Mouse (Mus musculus) brain, adult 10 weeks (tissue): Measurements from ENCODE around the gene Crhr1. TPM values are rescaled to one million over a fixed set of nuclear protein-coding genes. Genes with fewer than 3 reads are reported as not detected.

Experiments
- polyA plus RNA-seq: library from polyadenylated mRNA; stranded (reverse); fragments of 350-450 nt; fragmentation: Illumina TruSeq; extraction: RNeasy Lipid Tissue Mini Kit (QIAGEN cat#74804); gene quantifications from one replicate; pipeline ENCODE4 v1.2.3, GENCODE M21; 2015; ENCODE audit warnings: low read depth, low replicate concordance

The Crhr1 gene
- 20.0 TPM for polyA plus RNA-seq

DNA sequence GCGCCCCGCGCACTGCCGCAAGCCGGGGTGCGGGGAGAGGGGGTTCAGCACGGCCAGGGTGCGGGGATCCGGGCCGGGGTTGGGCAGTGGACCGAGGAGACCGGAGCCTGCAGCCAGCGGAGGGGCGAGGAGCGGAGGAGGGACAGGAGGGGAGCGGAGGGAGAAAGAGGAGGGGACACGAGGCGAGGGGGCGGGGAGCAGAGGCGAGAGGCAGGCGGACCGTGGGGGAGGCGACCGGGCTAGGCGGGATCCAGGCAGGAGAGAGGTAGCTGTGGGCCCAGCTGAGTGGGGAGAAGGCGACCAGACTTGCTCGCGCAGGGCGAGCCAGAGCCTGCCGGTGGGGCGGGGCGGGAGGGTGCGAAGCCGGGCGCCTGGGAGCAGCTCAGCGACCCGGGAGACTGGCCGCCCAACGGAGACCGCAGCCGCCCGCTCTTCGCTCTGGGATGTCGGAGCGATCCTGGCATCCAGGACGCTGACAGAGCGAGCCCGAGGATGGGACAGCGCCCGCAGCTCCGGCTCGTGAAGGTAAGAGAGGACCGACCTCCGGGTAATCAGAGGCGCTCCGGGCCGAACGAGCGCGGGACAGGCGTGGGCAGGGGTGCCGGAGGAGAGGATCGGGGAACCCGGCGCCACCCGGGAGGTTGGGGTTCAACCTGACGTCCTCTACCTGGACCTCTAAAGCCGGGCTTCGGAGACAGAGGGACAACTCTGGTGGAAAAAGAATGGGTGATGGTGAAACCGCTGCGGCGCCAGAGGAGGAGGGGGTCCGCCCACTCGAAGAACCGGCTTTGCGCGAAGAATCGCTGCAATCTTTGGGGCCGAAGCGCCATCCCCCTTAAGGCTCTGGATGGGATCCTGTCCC, at the start of gene Crhr1:
Gene Crhr1 (plus strand): TSS at position 276 of the 862 bp plus-strand sequence.

DNA sequence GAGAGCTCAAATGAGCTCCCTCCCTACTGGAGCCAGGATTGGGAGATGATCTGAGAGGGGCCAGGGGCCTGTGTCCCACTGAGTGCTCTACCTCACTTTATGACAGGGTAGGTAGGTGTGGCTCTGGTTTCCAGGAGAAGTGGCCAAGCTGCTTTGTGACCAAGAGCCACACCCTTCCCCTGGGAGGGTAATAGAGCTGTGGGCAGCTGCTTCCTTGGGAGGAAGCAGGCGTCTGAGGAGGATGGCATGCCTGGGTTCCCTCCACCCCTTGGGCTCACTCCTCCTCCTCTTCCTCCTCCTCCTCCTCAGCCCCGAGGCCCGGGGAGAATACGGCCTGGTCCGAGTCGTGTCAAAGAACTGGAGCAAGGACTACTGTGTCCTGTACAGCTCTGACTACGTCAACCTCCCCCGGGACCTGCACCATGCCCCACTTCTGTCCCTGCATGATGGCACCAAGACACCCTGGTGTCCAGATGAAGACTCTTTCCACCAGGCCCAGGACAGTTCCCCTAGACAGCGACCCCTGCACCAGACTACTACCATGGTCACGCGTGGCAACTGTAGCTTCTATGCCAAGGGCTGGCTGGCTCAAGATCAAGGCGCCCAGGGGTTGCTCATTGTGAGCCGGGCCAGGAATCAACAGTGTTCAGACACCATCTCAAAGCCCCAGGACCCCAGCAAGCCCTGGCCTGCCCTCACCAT, 53.6 kb downstream of the Crhr1 start, which contains the start of gene Sppl2c:
Gene Sppl2c (plus strand): TSS at position 193 of the 702 bp plus-strand sequence.

Other genes starting within 250 kb of the Crhr1 start
- gene Nsf, start 178.8 kb upstream of the Crhr1 start, polyA plus RNA-seq, result 557 TPM
- gene Arf2, start 166.1 kb upstream of the Crhr1 start, polyA plus RNA-seq, result 64.7 TPM
- gene Sppl2c, start 53.5 kb downstream of the Crhr1 start, polyA plus RNA-seq, result not detected
- gene Mapt, start 98.5 kb downstream of the Crhr1 start, polyA plus RNA-seq, result 272 TPM